Mouse (Mus musculus) CH12.LX (cell line): Measurements from ENCODE around the gene Coro6. TPM values are rescaled to one million over a fixed set of nuclear protein-coding genes. Genes with fewer than 3 reads are reported as not detected.

Source experiments
- DNase-seq: peaks from one replicate; pipeline ENCODE4 v3.0.0-alpha.2; 2013; ENCODE audit errors: extremely low read depth
- H3K27ac ChIP-seq: 2 replicates; pipeline ENCODE4 v1.5.1; 2012; ENCODE audit warnings: low read depth, mild to moderate bottlenecking, control low read depth, moderate library complexity; ENCODE audit not compliant: insufficient read depth
- H3K27me3 ChIP-seq: replicated peaks from 2 replicates; pipeline ENCODE3; 2012; ENCODE audit warnings: inconsistent platforms
- H3K36me3 ChIP-seq, 2 experiments: replicated peaks in 1 of 2; 2 replicates each; pipeline versions ENCODE3 to v1.6.1; 2012; ENCODE audit warnings: inconsistent platforms in 1 of 2, low read length in 1 of 2, mild to moderate bottlenecking in 1 of 2, mixed read lengths in 1 of 2, moderate library complexity in 1 of 2; ENCODE audit not compliant: control insufficient read depth in 1 of 2, insufficient read depth in 1 of 2
- H3K4me1 ChIP-seq, 2 experiments: 2 replicates each; pipeline ENCODE4 v1.6.1; 2012; ENCODE audit warnings: inconsistent platforms in 1 of 2, moderate library complexity in 1 of 2; ENCODE audit not compliant: insufficient read depth in 2 of 2, control insufficient read depth in 1 of 2
- H3K4me2 ChIP-seq: 2 replicates; pipeline ENCODE4 v1.6.1; 2012; ENCODE audit warnings: low read depth, mild to moderate bottlenecking, control low read depth; ENCODE audit not compliant: poor library complexity, insufficient read depth, severe bottlenecking
- H3K4me3 ChIP-seq, 3 experiments: fragments of 150-350 bp in 1 of 3; sonication (generic) in 1 of 3; replicated peaks in 1 of 3; 2 replicates each; pipeline versions ENCODE3 to v1.5.1; 2011 to 2012; ENCODE audit warnings: low read depth in 2 of 3, low read length in 2 of 3, mild to moderate bottlenecking in 2 of 3, moderate library complexity in 2 of 3, control low read depth in 1 of 3, improper control_type of control experiment in 1 of 3, inconsistent platforms in 1 of 3, mixed read lengths in 1 of 3; ENCODE audit not compliant: poor library complexity in 1 of 3
- H3K79me2 ChIP-seq: replicated peaks from 2 replicates; pipeline ENCODE4 v1.6.1; 2012; ENCODE audit warnings: mild to moderate bottlenecking, moderate library complexity; ENCODE audit not compliant: control insufficient read depth, poor library complexity, insufficient read depth, severe bottlenecking; ENCODE audit errors: extremely low read depth
- H3K9ac ChIP-seq: 2 replicates; pipeline ENCODE4 v1.6.1; 2012; ENCODE audit warnings: low read depth, mild to moderate bottlenecking, control low read depth, moderate library complexity; ENCODE audit not compliant: insufficient read depth
- H3K9me3 ChIP-seq: replicated peaks from 2 replicates; pipeline ENCODE3; 2012; ENCODE audit warnings: low read length, inconsistent platforms, mixed read lengths
- BHLHE40 ChIP-seq: IDR thresholded peaks from 2 replicates; pipeline ENCODE4 v1.6.1; 2011; ENCODE audit warnings: mild to moderate bottlenecking, low read depth, low read length, improper control_type of control experiment
- CHD1 ChIP-seq: IDR thresholded peaks from 2 replicates; pipeline ENCODE4 v1.6.1; 2012; ENCODE audit warnings: low read depth, low read length, improper control_type of control experiment, inconsistent platforms
- CHD2 ChIP-seq: IDR thresholded peaks from 2 replicates; pipeline ENCODE4 v1.6.1; 2011; ENCODE audit warnings: low read length, improper control_type of control experiment
- E2F4 ChIP-seq: IDR thresholded peaks from 2 replicates; pipeline ENCODE4 v1.6.1; 2011; ENCODE audit warnings: low read depth, low read length, improper control_type of control experiment; ENCODE audit not compliant: insufficient replicate concordance
- GABPA ChIP-seq: IDR thresholded peaks from 2 replicates; pipeline ENCODE4 v1.6.1; 2012; ENCODE audit warnings: low read depth, low read length, improper control_type of control experiment, inconsistent platforms; ENCODE audit not compliant: insufficient replicate concordance
- IRF4 ChIP-seq: IDR thresholded peaks from 2 replicates; pipeline ENCODE4 v1.6.1; 2014; ENCODE audit warnings: low read depth, mild to moderate bottlenecking, inconsistent platforms, low read length, improper control_type of control experiment
- KAT2A ChIP-seq: IDR thresholded peaks from 2 replicates; pipeline ENCODE4 v1.6.1; 2012; ENCODE audit warnings: low read length, improper control_type of control experiment, inconsistent platforms; ENCODE audit not compliant: insufficient replicate concordance
- MAZ ChIP-seq: IDR thresholded peaks from 2 replicates; pipeline ENCODE4 v1.6.1; 2012; ENCODE audit warnings: low read depth, mild to moderate bottlenecking, inconsistent platforms, low read length, improper control_type of control experiment, moderate library complexity
- PAX5 ChIP-seq: IDR thresholded peaks from 2 replicates; pipeline ENCODE4 v1.6.1; 2012; ENCODE audit warnings: low read length, inconsistent platforms, mixed read lengths
- RAD21 ChIP-seq: IDR thresholded peaks from 2 replicates; pipeline ENCODE4 v1.6.1; 2011; ENCODE audit warnings: low read depth, mild to moderate bottlenecking, low read length, improper control_type of control experiment, moderate library complexity
- SMC3 ChIP-seq: IDR thresholded peaks from 2 replicates; pipeline ENCODE4 v1.6.1; 2011; ENCODE audit warnings: low read depth, low read length, improper control_type of control experiment
- UBTF ChIP-seq: IDR thresholded peaks from 2 replicates; pipeline ENCODE4 v1.6.1; 2012; ENCODE audit warnings: low read depth, mild to moderate bottlenecking, inconsistent platforms, low read length, improper control_type of control experiment, moderate library complexity
- USF1 ChIP-seq: IDR thresholded peaks from 2 replicates; pipeline ENCODE4 v1.6.1; 2014; ENCODE audit warnings: low read depth, mild to moderate bottlenecking, inconsistent platforms, low read length, improper control_type of control experiment
- USF2 ChIP-seq: conservative IDR thresholded peaks from 2 replicates; pipeline ENCODE4 v1.6.1; 2011; ENCODE audit warnings: low read depth, low read length, improper control_type of control experiment
- ZNF384 ChIP-seq: IDR thresholded peaks from 2 replicates; pipeline ENCODE4 v1.6.1; 2012; ENCODE audit warnings: low read depth, low read length, improper control_type of control experiment, inconsistent platforms
- dilution Hi-C: fragments of 300-500 bp; cut with MboI; formaldehyde crosslinking; loops from 2 replicates; pipeline ENCODE4 v1.14.3; 2020; ENCODE audit warnings: low sequenced_read_pairs; ENCODE audit not compliant: extremely low pct_unique_long_range_greater_than_20kb, extremely low pct_ligation_motif_present
- in situ Hi-C: fragments of 300-500 bp; cut with MboI; formaldehyde crosslinking; loops from 3 replicates; pipeline ENCODE4 v1.14.3; 2019; ENCODE audit warnings: low sequenced_read_pairs, low pct_ligation_motif_present, low pct_unique_long_range_greater_than_20kb, mixed read lengths
- polyA plus RNA-seq: library from polyadenylated mRNA; unstranded; fragments of >175 nt; gene quantifications from 2 replicates; pipeline ENCODE4 v1.2.1, GENCODE M21; 2012; ENCODE audit warnings: low read depth; ENCODE audit not compliant: insufficient read length
- total RNA-seq, 2 experiments: library from RNA; depleted of rRNA; stranded (reverse); fragments of 300-350 nt in 1 of 2; fragments of >200 nt in 1 of 2; gene quantifications; 2 replicates each; pipeline ENCODE4 v1.2.3; 2012 to 2014

The Coro6 gene
- total and polyA plus RNA-seq, 3 experiments = 0.25 to 0.39 TPM; not detected in 1

- dilution Hi-C loops (no loop called here), in situ Hi-C loops (no loop called here)
- Histone ChIP-seq H3K4me2 (no peak overlapping the region), H3K9ac (no peak overlapping the region), H3K79me2 (no peaks in the 10 kb centered on the region), H3K27me3 (peaks cover 23% of the 10 kb centered on the region), H3K4me3 (no peak overlapping the region), H3K4me1 (peaks cover 0 to 7% of the 10 kb centered on the region in 2 experiments; a peak in 1 of 4 replicates), H3K36me3 (no peaks in the 10 kb centered on the region), H3K9me3 (no peaks in the 10 kb centered on the region), H3K27ac (no peak overlapping the region)
- TF ChIP-seq SMC3 (no peak), ZNF384 (no peak), CHD1 (no peak), UBTF (no peak)
- no peak for DNase-seq
These were observed 20.8 kb downstream of the Coro6 start for GRCm38 (mm10) chr11:77483043-77483442.

GRCm38 (mm10) chr11:77483510-77484255, 21.5 kb downstream of the Coro6 start:
- in situ Hi-C loops = no loop called here
- no peak overlapping the region for H3K4me3 ChIP-seq
- H3K79me2 ChIP-seq = no peaks in the 10 kb centered on the region
- no peak overlapping the region for H3K27ac ChIP-seq
- H3K27me3 ChIP-seq = peaks cover 29% of the 10 kb centered on the region
- no peak overlapping the region for H3K9ac ChIP-seq
- no peaks in the 10 kb centered on the region for H3K36me3 ChIP-seq
- DNase-seq = no peak
- H3K4me2 ChIP-seq = no peak overlapping the region
- no peak for TF ChIP-seq MAZ
- TF ChIP-seq USF1 = no peak
- TF ChIP-seq GABPA = no peak
- TF ChIP-seq USF2 = no peak
- no peak for TF ChIP-seq IRF4
- TF ChIP-seq, all 38 proteins: peak for 0
- Histone ChIP-seq H3K9me3 (no peaks in the 10 kb centered on the region), H3K4me1 (peaks cover 0 to 7% of the 10 kb centered on the region in 2 experiments; a peak in 1 of 4 replicates)
- dilution Hi-C loops = no loop called here

- H3K27me3 ChIP-seq = peaks cover 43% of the 10 kb centered on the region
- no peaks in the 10 kb centered on the region for H3K36me3 ChIP-seq
- H3K9ac ChIP-seq = no peak overlapping the region
- H3K79me2 ChIP-seq = no peaks in the 10 kb centered on the region
- TF ChIP-seq PAX5 (no peak), MAZ (no peak), BHLHE40 (no peak), RAD21 (no peak), UBTF (no peak), E2F4 (no peak), CHD2 (no peak), KAT2A (no peak), USF1 (no peak)
- TF ChIP-seq, all 38 proteins: peak for 0
- no peak overlapping the region for H3K27ac ChIP-seq
- H3K4me3 ChIP-seq = no peak overlapping the region
- H3K4me2 ChIP-seq = no peak overlapping the region
- in situ Hi-C loops = no loop called here
- H3K4me1 ChIP-seq = peaks cover 6 to 17% of the 10 kb centered on the region in 2 experiments; a peak in 3 of 4 replicates
- DNase-seq = no peak
- H3K9me3 ChIP-seq = no peaks in the 10 kb centered on the region
- dilution Hi-C loops = no loop called here
These were observed 23.0 kb downstream of the Coro6 start for GRCm38 (mm10) chr11:77485229-77485628.
